Mouse (Mus musculus) CH12.LX (cell line): ENCODE results near the gene Gabpb2. TPM values are rescaled to one million over a fixed set of nuclear protein-coding genes. Genes with fewer than 3 reads are reported as not detected.

Experiments used
- DNase-seq: peaks from one replicate; pipeline ENCODE4 v3.0.0-alpha.2; 2013; ENCODE audit errors: extremely low read depth
- H3K27ac ChIP-seq: 2 replicates; pipeline ENCODE4 v1.5.1; 2012; ENCODE audit warnings: low read depth, mild to moderate bottlenecking, control low read depth, moderate library complexity; ENCODE audit not compliant: insufficient read depth
- H3K27me3 ChIP-seq: replicated peaks from 2 replicates; pipeline ENCODE3; 2012; ENCODE audit warnings: inconsistent platforms
- H3K36me3 ChIP-seq, 2 experiments: replicated peaks in 1 of 2; 2 replicates each; pipeline versions ENCODE3 to v1.6.1; 2012; ENCODE audit warnings: inconsistent platforms in 1 of 2, low read length in 1 of 2, mild to moderate bottlenecking in 1 of 2, mixed read lengths in 1 of 2, moderate library complexity in 1 of 2; ENCODE audit not compliant: control insufficient read depth in 1 of 2, insufficient read depth in 1 of 2
- H3K4me1 ChIP-seq, 2 experiments: 2 replicates each; pipeline ENCODE4 v1.6.1; 2012; ENCODE audit warnings: inconsistent platforms in 1 of 2, moderate library complexity in 1 of 2; ENCODE audit not compliant: insufficient read depth in 2 of 2, control insufficient read depth in 1 of 2
- H3K4me2 ChIP-seq: 2 replicates; pipeline ENCODE4 v1.6.1; 2012; ENCODE audit warnings: low read depth, mild to moderate bottlenecking, control low read depth; ENCODE audit not compliant: poor library complexity, insufficient read depth, severe bottlenecking
- H3K4me3 ChIP-seq, 3 experiments: fragments of 150-350 bp in 1 of 3; sonication (generic) in 1 of 3; replicated peaks in 1 of 3; 2 replicates each; pipeline versions ENCODE3 to v1.5.1; 2011 to 2012; ENCODE audit warnings: low read depth in 2 of 3, low read length in 2 of 3, mild to moderate bottlenecking in 2 of 3, moderate library complexity in 2 of 3, control low read depth in 1 of 3, improper control_type of control experiment in 1 of 3, inconsistent platforms in 1 of 3, mixed read lengths in 1 of 3; ENCODE audit not compliant: poor library complexity in 1 of 3
- H3K79me2 ChIP-seq: replicated peaks from 2 replicates; pipeline ENCODE4 v1.6.1; 2012; ENCODE audit warnings: mild to moderate bottlenecking, moderate library complexity; ENCODE audit not compliant: control insufficient read depth, poor library complexity, insufficient read depth, severe bottlenecking; ENCODE audit errors: extremely low read depth
- H3K9ac ChIP-seq: 2 replicates; pipeline ENCODE4 v1.6.1; 2012; ENCODE audit warnings: low read depth, mild to moderate bottlenecking, control low read depth, moderate library complexity; ENCODE audit not compliant: insufficient read depth
- H3K9me3 ChIP-seq: replicated peaks from 2 replicates; pipeline ENCODE3; 2012; ENCODE audit warnings: low read length, inconsistent platforms, mixed read lengths
- BHLHE40 ChIP-seq: IDR thresholded peaks from 2 replicates; pipeline ENCODE4 v1.6.1; 2011; ENCODE audit warnings: mild to moderate bottlenecking, low read depth, low read length, improper control_type of control experiment
- CHD2 ChIP-seq: IDR thresholded peaks from 2 replicates; pipeline ENCODE4 v1.6.1; 2011; ENCODE audit warnings: low read length, improper control_type of control experiment
- ELF1 ChIP-seq: IDR thresholded peaks from 2 replicates; pipeline ENCODE4 v1.6.1; 2014; ENCODE audit warnings: low read depth, mild to moderate bottlenecking, inconsistent platforms, low read length, improper control_type of control experiment
- EP300 ChIP-seq: IDR thresholded peaks from 2 replicates; pipeline ENCODE4 v1.6.1; 2011; ENCODE audit warnings: low read length, improper control_type of control experiment
- GABPA ChIP-seq: IDR thresholded peaks from 2 replicates; pipeline ENCODE4 v1.6.1; 2012; ENCODE audit warnings: low read depth, low read length, improper control_type of control experiment, inconsistent platforms; ENCODE audit not compliant: insufficient replicate concordance
- HCFC1 ChIP-seq: IDR thresholded peaks from 2 replicates; pipeline ENCODE4 v1.6.1; 2012; ENCODE audit warnings: low read depth, mild to moderate bottlenecking, inconsistent platforms, low read length, improper control_type of control experiment
- JUN ChIP-seq: IDR thresholded peaks from 2 replicates; pipeline ENCODE4 v1.6.1; 2011; ENCODE audit warnings: low read depth, mild to moderate bottlenecking, low read length, improper control_type of control experiment, moderate library complexity; ENCODE audit not compliant: insufficient read depth
- MAZ ChIP-seq: IDR thresholded peaks from 2 replicates; pipeline ENCODE4 v1.6.1; 2012; ENCODE audit warnings: low read depth, mild to moderate bottlenecking, inconsistent platforms, low read length, improper control_type of control experiment, moderate library complexity
- MYC ChIP-seq: IDR thresholded peaks from 2 replicates; pipeline ENCODE4 v1.6.1; 2011; ENCODE audit warnings: low read depth, mild to moderate bottlenecking, improper control_type of control experiment, low read length
- NRF1 ChIP-seq: IDR thresholded peaks from 2 replicates; pipeline ENCODE4 v1.6.1; 2014; ENCODE audit warnings: low read depth, mild to moderate bottlenecking, inconsistent platforms, low read length, improper control_type of control experiment, moderate library complexity
- RCOR1 ChIP-seq: conservative IDR thresholded peaks from 2 replicates; pipeline ENCODE4 v1.6.1; 2012; ENCODE audit warnings: low read depth, mild to moderate bottlenecking, inconsistent platforms, low read length, improper control_type of control experiment
- SMC3 ChIP-seq: IDR thresholded peaks from 2 replicates; pipeline ENCODE4 v1.6.1; 2011; ENCODE audit warnings: low read depth, low read length, improper control_type of control experiment
- TBP ChIP-seq: conservative IDR thresholded peaks from 2 replicates; pipeline ENCODE4 v1.6.1; 2011; ENCODE audit warnings: low read depth, low read length, improper control_type of control experiment
- TCF12 ChIP-seq: IDR thresholded peaks from 2 replicates; pipeline ENCODE4 v1.6.1; 2014; ENCODE audit warnings: low read depth, mild to moderate bottlenecking, inconsistent platforms, low read length, improper control_type of control experiment
- UBTF ChIP-seq: IDR thresholded peaks from 2 replicates; pipeline ENCODE4 v1.6.1; 2012; ENCODE audit warnings: low read depth, mild to moderate bottlenecking, inconsistent platforms, low read length, improper control_type of control experiment, moderate library complexity
- USF1 ChIP-seq: IDR thresholded peaks from 2 replicates; pipeline ENCODE4 v1.6.1; 2014; ENCODE audit warnings: low read depth, mild to moderate bottlenecking, inconsistent platforms, low read length, improper control_type of control experiment
- ZNF384 ChIP-seq: IDR thresholded peaks from 2 replicates; pipeline ENCODE4 v1.6.1; 2012; ENCODE audit warnings: low read depth, low read length, improper control_type of control experiment, inconsistent platforms
- dilution Hi-C: fragments of 300-500 bp; cut with MboI; formaldehyde crosslinking; loops from 2 replicates; pipeline ENCODE4 v1.14.3; 2020; ENCODE audit warnings: low sequenced_read_pairs; ENCODE audit not compliant: extremely low pct_unique_long_range_greater_than_20kb, extremely low pct_ligation_motif_present
- in situ Hi-C: fragments of 300-500 bp; cut with MboI; formaldehyde crosslinking; loops from 3 replicates; pipeline ENCODE4 v1.14.3; 2019; ENCODE audit warnings: low sequenced_read_pairs, low pct_ligation_motif_present, low pct_unique_long_range_greater_than_20kb, mixed read lengths
- polyA plus RNA-seq: library from polyadenylated mRNA; unstranded; fragments of >175 nt; gene quantifications from 2 replicates; pipeline ENCODE4 v1.2.1, GENCODE M21; 2012; ENCODE audit warnings: low read depth; ENCODE audit not compliant: insufficient read length
- total RNA-seq, 2 experiments: library from RNA; depleted of rRNA; stranded (reverse); fragments of 300-350 nt in 1 of 2; fragments of >200 nt in 1 of 2; gene quantifications; 2 replicates each; pipeline ENCODE4 v1.2.3; 2012 to 2014

Gabpb2 gene
- total and polyA plus RNA-seq, 3 experiments, result 14.7 to 20.6 (median 16.6) TPM

- in situ Hi-C loops, result loop anchor here (10.0 kb wide), 1 partner anchor 72 kb away; the partner anchor contains the start of gene Tnfaip8l2
Measured at GRCm38 (mm10) chr3:95216655-95217254, 961 bp downstream of the Gabpb2 start.

GRCm38 (mm10) chr3:95213609-95213975 lies 4.1 kb downstream of the Gabpb2 start:
- peaks cover 12% of the 10 kb centered on the region for H3K79me2 ChIP-seq
- in situ Hi-C loops, result loop anchor here (10.0 kb wide), 1 partner anchor 69 kb away; the partner anchor contains the start of gene Tnfaip8l2

More at GRCm38 (mm10) chr3:95216655-95217254, 961 bp downstream of the Gabpb2 start:
- dilution Hi-C loops, result no loop called here
- Histone ChIP-seq H3K27me3 (no peaks in the 10 kb centered on the region), H3K9me3 (no peaks in the 10 kb centered on the region), H3K4me2 (peak overlapping the region; percentile 76), H3K4me1 (peaks cover 0 to 24% of the 10 kb centered on the region in 2 experiments; a peak in 1 of 4 replicates), H3K79me2 (peaks cover 15% of the 10 kb centered on the region), H3K27ac (peak overlapping the region; percentile 94; the same call in 1 of the 2 replicates), H3K4me3 (peak overlapping the region; percentile 61 to 89 (median 79)), H3K9ac (peak overlapping the region; percentile 99), H3K36me3 (peaks cover 28 to 60% of the 10 kb centered on the region in 2 experiments)
- DNase-seq, result no peak
- peak; percentile 39; the same call in 1 of the 2 replicates for TF ChIP-seq EP300
- TF ChIP-seq JUN, result no peak
- no peak for TF ChIP-seq HCFC1
- no peak for TF ChIP-seq RCOR1
- TF ChIP-seq UBTF, result no peak
- TF ChIP-seq ZNF384, result peak; percentile 71
- TF ChIP-seq SMC3, result no peak

More at GRCm38 (mm10) chr3:95213609-95213975, 4.1 kb downstream of the Gabpb2 start:
- dilution Hi-C loops, result no loop called here
- DNase-seq, result no peak
- Histone ChIP-seq H3K27me3 (no peaks in the 10 kb centered on the region), H3K4me3 (no peak overlapping the region), H3K9me3 (no peaks in the 10 kb centered on the region), H3K36me3 (peaks cover 15 to 59% of the 10 kb centered on the region in 2 experiments), H3K4me2 (no peak overlapping the region), H3K27ac (no peak overlapping the region), H3K9ac (no peak overlapping the region), H3K4me1 (peaks cover 0 to 9% of the 10 kb centered on the region in 2 experiments; a peak in 1 of 4 replicates)
- no peak for TF ChIP-seq JUN
- TF ChIP-seq CHD2, result no peak
- no peak for TF ChIP-seq BHLHE40
- no peak for TF ChIP-seq NRF1
- no peak for TF ChIP-seq ELF1
- no peak for TF ChIP-seq MAZ
- no peak for TF ChIP-seq MYC
- TF ChIP-seq TCF12, result no peak
- TF ChIP-seq USF1, result no peak
- no peak for TF ChIP-seq TBP
- TF ChIP-seq GABPA, result no peak
